Mouse (Mus musculus): ENCODE measurements around the gene Foxk1. TPM values are rescaled to one million over a fixed set of nuclear protein-coding genes. Genes with fewer than 3 reads are reported as not detected.

Gene Foxk1
- polyA plus RNA-seq, 1 experiment: 9.1 TPM

DNA sequence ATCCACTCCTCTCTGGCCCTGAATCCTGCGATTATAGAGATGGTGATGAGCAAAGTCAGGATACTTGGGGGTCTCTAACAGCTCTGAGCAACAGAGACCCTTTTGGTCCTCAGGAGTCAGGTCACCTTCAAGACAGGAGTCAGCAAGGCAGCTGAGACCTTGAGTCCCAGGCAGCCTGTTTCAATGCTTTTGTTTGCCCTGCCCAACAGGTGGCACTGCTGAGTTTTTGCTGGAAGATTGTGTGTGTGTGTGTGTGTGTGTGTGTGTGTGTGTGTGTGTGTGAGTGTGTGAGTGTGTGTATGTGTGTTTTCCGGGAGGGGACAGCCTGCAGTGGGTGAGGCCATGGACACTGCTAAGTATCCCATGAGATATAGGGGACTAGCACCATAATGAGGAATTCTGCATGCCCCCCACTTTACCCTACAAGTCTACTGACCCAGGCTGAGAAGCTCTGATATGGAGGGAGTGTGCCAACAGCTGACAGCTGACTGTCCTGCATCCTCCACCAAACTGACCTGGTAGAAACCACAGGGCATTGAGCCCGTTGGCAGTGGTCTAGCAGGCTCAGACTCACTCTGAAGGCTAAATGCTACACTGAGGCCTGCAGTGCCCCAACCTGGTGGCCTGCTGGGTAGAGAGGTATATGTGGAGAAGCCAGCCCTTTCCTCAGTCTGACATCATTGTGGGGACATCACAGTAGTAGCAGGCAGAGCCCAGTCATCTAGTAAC, 104.6 kb downstream of the Foxk1 start:
- no peak for TF ChIP-seq POLR2A (IDR thresholded peaks at IDR 0.05; ENCODE audit: borderline replicate concordance, control insufficient read depth, low read depth, low read length)
- peak; percentile 19; the same call in 1 of the 2 replicates for TF ChIP-seq CTCF (IDR thresholded peaks at IDR 0.05; ENCODE audit: control insufficient read depth, insufficient read depth, low read length)
- Histone ChIP-seq H3K27ac (ENCODE audit: control insufficient read depth, insufficient read depth, low read depth, low read length, poor library complexity) (no peak overlapping the region), H3K4me3 (replicated peaks; ENCODE audit: control insufficient read depth, low read depth, low read length) (no peak overlapping the region), H3K4me1 (ENCODE audit: control insufficient read depth, insufficient read depth, low read length) (no peaks in the 10 kb centered on the region)
- 53% methylated on average over 3 of the region's 3 CpGs for WGBS

DNA sequence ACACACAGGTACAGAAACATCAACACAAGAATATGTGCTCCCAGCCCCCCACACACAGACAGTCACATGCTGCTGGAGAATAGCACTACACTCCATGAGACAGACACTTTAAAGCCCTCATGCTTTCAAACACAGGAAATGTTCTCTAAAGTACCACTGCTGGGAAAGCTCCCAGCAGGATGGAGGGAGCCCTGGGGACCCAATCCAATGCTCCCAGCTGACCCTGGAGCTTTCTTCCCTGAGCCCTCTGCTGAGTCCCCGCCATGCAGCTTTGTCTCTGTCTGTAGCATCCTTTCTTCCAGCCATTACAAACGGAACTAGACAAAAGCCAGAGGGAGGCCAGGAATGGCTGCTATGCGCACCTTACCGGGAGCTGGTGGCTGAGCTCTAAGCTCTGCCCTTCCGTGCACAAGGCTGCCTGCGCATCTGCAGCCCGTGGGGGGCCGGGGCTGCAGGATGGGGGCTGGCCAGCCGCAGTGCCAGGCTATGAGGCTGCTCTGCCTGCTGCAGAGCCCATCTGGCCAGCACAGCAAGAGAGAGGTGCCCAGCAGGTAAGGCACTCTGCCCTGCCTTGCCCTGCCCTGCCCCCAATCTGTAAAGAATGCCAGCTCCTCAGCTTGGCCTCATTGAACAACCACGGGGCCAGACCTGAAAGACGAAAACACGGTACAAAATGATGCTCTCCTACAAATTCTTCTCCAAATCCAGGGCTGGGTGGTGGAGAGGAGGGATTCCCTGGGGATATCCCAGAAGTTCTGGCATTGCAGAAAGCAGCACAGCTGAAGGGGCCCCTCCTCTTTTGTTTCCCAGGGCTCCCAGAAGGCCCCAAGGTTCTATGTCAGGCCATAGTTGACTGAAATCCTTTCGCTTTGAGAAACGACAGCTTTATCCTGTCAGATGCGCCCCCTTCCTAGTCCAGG, 108.1 kb downstream of the Foxk1 start:
- no peak for TF ChIP-seq CTCF (IDR thresholded peaks at IDR 0.05; ENCODE audit: control insufficient read depth, insufficient read depth, low read length)
- no peak for TF ChIP-seq POLR2A (IDR thresholded peaks at IDR 0.05; ENCODE audit: borderline replicate concordance, control insufficient read depth, low read depth, low read length)
- no peak overlapping the region for H3K4me3 ChIP-seq (replicated peaks; ENCODE audit: control insufficient read depth, low read depth, low read length)
- no peaks in the 10 kb centered on the region for H3K4me1 ChIP-seq (ENCODE audit: control insufficient read depth, insufficient read depth, low read length)
- WGBS: 60% methylated on average over 15 of the region's 15 CpGs
- no peak overlapping the region for H3K27ac ChIP-seq (ENCODE audit: control insufficient read depth, insufficient read depth, low read depth, low read length, poor library complexity)

DNA sequence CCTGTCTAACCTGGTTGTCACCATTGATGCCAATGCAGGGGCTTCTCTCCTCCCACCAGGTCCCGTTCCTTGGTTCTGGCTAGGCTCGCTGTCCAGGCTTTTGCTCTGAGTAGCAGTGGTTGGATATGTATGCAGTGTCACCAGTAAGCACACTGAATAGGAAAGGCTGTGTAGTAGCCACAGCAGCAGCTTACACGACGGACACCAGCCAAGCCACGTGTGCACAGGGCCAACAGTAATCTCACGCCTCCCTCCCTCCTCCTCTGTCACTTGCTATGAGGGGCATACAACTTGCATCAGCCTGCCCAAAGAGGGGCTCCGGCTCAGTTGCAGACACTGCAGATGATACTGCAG, 108.7 kb downstream of the Foxk1 start:
- no peak for TF ChIP-seq CTCF (IDR thresholded peaks at IDR 0.05; ENCODE audit: control insufficient read depth, insufficient read depth, low read length)
- no peak for TF ChIP-seq POLR2A (IDR thresholded peaks at IDR 0.05; ENCODE audit: borderline replicate concordance, control insufficient read depth, low read depth, low read length)
- 74% methylated on average over 7 of the region's 7 CpGs for WGBS
- H3K27ac ChIP-seq (ENCODE audit: control insufficient read depth, insufficient read depth, low read depth, low read length, poor library complexity): no peak overlapping the region
- no peaks in the 10 kb centered on the region for H3K4me1 ChIP-seq (ENCODE audit: control insufficient read depth, insufficient read depth, low read length)
- no peak overlapping the region for H3K4me3 ChIP-seq (replicated peaks; ENCODE audit: control insufficient read depth, low read depth, low read length)

Other genes with a start within 250 kb of the Foxk1 start
- 16.5 and 22.8 TPM in 2 replicates for gene Ap5z1, start 62.4 kb downstream of the Foxk1 start, polyA plus RNA-seq (2011; ENCODE audit: insufficient read depth, insufficient read length, low replicate concordance, missing spikeins)
- not detected in 2 replicates for gene Papolb, start 128.6 kb downstream of the Foxk1 start, polyA plus RNA-seq (2011; ENCODE audit: insufficient read depth, insufficient read length, low replicate concordance, missing spikeins)
- 2.2 TPM in 1 of 2 replicates, not detected in the other for gene Radil, start 149.6 kb downstream of the Foxk1 start, polyA plus RNA-seq (2011; ENCODE audit: insufficient read depth, insufficient read length, low replicate concordance, missing spikeins)
- not detected in 2 replicates for gene Mmd2, start 207.3 kb downstream of the Foxk1 start, polyA plus RNA-seq (2011; ENCODE audit: insufficient read depth, insufficient read length, low replicate concordance, missing spikeins)
- 29.4 and 41.8 TPM in 2 replicates for gene Wipi2, start 226.2 kb downstream of the Foxk1 start, polyA plus RNA-seq (2011; ENCODE audit: insufficient read depth, insufficient read length, low replicate concordance, missing spikeins)